Mouse (Mus musculus): ENCODE data around the gene Ptgir. TPM values are rescaled to one million over a fixed set of nuclear protein-coding genes. Genes with fewer than 3 reads are reported as not detected.
"Not testable (repeated sequence)": the region's sequence is repeated elsewhere in the genome, so short reads cannot be mapped to it uniquely, and the experiment has no call there.

Gene Ptgir
- total RNA-seq, 2 experiments from 2014 or later = 0.39 to 2.2 TPM

DNA sequence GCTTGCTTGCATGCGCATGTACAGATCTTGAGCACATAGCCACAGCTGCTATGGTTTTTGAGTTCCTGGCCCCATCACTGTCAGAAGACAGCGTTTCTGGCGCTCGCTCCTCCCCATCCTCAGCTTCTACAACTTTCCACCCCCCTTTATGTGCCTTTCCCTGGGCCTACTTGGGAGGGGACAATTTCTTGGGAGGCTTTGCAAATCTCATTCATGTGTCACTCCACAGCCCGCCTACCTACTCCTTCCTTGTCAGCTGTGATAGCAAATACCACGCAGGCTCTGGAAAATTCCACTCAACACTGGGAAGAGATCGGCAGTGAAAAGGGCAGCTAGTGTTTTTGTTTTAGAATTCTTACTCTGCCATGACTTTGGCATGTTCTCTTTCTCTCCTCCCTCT, 34.0 kb downstream of the Ptgir start:
- no peak for DNase-seq (ENCODE audit: low spot score)

DNA sequence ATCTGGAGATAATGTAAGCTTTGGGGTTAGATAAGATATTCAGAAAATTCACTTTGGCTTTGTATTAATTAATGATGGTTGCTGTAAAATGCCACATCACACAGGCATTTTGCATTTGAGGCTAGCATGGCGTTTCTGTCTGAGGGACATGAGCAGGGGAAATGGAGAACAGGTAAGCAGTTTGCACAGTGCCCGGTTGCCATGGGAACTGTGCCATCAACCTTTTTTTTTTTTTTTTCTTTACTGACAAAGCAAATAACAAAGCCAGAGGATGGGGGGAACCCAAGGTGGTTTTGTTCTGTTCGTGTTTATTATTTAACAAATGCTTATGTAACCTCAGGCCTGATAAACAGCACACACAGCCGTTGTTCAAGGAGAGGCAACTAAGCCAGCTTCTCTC, 36.6 kb downstream of the Ptgir start:
- DNase-seq (ENCODE audit: low spot score) = no peak

DNA sequence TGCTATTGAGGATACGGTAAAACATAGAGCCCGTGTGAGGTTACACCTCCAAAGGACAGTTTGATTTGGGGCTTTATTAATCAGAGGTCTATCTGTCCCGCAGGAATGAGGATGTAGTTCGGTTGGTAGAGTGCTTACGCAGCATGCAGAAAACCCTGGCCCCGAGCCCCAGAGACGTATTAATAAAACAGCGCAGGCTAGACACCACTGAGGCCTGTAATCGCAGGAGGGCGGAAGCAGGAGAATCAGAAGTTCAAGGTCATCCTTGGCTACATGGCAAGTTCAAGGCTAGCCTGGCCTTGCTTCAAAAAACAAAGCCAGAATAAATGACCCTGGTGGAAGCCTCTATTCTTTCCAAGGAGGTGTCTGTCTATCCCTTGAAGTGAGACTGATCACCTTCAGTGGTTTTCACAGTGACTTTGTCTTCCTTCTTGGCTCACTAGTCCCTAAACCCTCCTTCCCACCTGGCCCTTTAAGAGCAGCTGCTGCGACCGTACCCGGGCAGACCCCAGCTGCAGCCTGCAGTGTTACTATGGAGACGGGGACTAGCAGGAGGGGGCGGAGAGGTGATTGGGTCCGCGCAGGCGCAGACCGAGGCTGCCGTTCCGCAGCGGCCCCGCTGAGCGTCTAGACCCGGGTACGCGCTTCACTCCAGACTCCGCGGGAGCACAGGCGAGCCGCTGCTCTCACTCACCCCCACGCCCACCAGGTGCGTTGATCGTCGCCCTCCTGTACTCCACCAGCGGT, 37.9 kb downstream of the Ptgir start, which contains the start of gene Pnmal2:
Pnmal2 (plus strand) TSS at position 622 of the 747 bp plus-strand sequence.
- no peak for DNase-seq (ENCODE audit: low spot score)

DNA sequence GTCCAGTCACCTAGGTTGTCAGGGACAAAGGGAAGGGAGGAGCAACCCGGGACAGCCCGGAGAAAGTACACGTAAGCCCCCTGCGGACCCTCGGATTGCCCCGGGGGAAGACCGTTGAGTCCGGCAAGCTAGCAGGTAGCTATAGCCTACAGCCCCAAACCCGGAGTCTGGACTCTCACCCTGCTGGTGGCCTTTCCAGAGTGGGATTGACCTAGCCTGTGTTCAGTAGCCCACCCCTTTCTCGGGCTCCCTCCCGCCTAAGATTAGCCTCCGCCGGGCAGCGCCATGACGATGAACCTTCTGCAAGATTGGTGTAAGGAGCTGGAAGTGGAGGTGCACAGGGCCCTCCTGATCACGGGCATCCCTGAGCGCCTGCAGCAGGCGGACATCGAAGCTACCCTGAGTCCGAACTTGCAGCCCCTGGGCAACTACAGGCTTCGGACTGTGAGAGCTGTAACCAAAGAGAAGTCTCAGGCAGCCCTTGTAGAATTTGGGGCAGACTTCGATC, 38.6 kb downstream of the Ptgir start:
- no peak for DNase-seq (ENCODE audit: low spot score)

DNA sequence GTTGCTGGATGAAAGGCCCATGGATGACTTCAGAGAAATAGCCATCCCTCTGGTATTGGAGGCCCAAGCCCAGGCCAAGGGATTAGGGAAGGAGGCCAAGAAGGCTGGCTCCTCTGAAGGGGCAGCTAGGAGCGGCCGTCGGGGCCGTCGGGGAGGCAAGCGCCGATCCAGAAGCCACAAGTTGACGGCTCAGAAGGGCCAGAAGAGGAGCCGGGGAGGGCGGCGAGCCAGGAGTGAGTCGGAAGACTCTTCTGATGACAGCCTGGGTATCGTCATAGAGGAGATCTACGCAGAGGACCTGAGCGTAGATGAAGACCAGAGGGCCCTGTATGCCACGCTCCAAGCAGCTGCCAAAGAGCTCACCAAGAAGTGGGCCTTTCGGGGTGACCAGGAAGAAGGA, 39.1 kb downstream of the Ptgir start:
- DNase-seq (ENCODE audit: low spot score) = no peak

DNA sequence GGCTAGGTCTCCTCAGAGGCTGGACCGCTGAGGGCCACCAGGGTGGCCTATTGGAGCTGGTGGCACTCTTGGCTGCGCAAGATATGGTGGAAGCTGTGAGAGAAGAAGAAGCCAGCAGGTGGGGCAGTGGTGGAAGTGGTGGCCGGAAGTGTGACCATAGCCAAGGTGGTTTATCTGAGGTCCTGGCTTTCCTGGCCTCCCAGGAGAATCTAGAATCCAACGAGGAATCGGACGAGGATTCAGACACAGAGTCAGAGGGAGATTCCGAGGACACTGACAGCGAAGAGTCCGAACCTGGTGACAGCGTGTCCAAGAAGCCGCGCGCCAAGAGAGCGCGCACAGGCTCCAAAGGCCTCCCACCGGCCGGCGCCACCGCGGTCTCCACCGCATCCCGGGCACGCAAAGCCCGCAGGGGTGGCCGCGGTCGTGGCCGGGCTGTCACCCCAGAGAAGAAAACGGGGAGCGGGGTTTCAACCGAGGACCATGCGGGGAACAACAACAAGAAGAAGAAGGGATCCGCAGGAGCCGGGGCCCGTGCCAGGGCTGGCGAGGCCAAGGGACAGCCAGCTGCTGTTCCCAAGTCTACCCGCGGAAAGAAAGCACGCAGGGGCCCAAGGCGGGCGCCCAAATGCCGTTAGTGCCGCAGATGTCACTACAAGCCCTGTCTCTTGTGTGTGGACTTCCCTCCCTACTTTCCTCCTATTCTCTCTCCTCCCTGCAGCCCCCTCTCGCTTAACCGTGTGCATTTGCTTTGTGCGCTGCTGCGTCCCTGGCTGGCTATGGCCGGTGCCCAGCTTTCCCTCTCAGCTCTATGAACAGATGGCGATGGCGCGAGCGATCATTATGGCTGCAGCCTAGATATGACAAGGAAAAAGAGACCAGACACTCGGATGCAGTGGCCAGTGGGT, 40.4 kb downstream of the Ptgir start:
- no peak for DNase-seq (ENCODE audit: low spot score)

DNA sequence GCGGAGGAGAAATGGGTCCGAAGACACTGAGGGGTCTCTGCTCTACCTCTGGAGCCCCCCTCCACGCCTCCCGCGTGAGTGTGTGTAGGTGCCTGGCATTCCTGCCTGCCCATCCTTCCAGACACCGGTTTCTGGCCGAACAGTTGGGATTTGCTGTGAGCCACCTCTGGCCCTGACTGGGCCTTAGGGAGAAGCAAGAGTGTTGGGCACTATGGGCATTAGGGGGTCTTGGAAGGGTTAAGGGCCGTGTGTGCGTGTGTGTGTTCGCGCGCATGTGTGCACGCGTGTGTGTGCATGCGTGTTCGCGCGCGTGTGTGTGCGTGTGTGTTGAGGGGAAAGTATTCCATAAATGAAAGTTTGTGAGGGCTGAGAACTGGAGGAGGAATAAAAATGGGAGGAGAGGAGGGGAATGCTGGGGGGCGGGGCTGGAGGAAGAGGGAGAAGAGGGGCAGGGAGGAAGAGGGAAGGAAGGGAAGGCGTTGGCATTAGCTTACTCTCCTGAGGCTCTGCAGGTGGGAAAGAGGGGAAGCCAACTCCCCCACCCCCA, 41.1 kb downstream of the Ptgir start:
- DNase-seq (ENCODE audit: low spot score) = no peak

DNA sequence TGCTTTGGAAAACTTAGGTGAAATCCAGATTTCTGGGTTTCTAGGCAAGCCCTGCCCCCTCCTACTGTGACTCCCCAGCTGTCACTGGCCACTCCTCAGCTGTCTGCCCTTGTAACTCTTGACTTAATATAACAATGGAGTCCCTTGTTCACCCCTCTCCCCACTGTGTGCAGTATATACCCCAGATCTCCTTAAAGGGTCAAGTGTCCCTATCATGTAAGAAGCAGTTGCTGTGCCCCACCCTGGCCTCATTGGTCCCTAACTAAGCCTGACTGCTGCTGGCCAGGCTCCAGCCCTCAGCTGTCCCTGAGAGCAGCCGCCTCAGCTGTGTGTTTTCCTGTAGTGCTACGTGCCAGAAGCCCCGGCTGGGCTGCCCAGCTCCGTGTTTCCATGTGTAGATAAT, 41.7 kb downstream of the Ptgir start:
- no peak for DNase-seq (ENCODE audit: low spot score)

DNA sequence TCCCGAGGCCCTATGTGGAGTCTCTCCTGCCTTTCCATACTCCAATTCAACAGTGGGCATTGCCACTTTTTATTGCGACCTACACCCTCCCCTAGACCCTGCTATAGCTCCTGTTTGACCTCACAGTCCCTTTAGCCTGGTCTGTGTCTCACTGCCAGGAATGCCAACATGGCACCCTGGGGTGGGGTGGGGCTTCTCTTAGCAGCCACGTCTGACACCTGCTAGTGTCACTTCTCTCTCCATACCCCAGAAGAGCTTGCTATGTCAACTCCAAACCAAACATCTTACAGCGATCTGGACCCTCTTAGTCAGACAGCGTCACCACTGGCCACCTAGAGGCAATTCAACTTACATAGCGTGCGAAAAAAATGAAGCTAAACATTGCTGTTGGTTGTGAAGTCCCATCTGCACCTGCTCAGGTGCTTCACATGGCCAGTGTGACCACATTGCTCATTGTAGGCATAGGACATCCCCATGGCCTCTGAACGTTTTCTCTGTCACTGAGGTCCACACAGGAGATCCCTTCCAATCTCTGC, 42.7 kb downstream of the Ptgir start:
- no peak for DNase-seq (ENCODE audit: low spot score)

DNA sequence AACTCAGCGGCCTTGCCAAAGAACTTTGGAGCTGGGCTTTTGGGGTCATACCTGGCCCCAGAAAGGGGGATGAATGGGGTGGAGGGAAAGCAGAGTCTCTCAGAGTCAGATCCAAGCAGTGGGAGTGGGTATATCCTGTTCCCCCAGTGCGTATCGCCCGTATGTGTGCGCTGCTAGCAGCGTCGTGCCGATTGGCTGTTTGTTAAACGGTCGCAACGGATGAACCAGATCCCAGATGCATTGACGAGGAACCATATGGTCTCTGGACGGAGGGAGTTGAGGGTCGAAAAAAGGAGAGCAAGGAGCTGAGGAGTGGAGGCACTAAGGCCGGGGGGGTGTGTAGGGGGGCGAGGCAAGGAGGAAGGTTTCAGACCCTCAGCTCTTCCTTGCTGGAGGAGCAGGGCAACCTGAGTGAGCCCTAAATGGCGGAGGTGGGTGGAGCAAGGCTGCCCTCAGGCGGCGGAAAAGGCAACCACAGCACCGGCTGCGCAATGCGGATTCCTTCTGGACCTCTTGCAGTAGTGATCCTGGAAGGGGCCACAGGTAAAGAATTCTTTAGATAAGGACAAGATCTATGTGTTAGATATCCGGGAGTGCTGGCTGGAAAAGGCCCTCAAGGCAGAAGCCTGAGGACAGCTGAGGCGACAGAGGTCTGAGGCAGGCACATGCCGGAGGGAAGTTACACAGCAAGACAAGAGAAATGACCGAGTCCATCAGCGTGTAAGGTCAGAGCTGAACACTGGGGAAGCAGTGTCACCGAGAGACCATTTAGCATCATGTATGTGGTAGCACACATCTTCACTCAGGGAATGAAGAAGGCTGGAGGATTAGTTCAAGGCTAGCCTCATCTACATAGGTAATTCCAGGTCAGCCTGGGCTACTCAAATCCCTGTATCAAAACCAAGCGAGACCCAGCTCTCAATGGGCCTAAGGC, 43.9 kb downstream of the Ptgir start:
- peak; percentile 69 for DNase-seq (ENCODE audit: low spot score)

DNA sequence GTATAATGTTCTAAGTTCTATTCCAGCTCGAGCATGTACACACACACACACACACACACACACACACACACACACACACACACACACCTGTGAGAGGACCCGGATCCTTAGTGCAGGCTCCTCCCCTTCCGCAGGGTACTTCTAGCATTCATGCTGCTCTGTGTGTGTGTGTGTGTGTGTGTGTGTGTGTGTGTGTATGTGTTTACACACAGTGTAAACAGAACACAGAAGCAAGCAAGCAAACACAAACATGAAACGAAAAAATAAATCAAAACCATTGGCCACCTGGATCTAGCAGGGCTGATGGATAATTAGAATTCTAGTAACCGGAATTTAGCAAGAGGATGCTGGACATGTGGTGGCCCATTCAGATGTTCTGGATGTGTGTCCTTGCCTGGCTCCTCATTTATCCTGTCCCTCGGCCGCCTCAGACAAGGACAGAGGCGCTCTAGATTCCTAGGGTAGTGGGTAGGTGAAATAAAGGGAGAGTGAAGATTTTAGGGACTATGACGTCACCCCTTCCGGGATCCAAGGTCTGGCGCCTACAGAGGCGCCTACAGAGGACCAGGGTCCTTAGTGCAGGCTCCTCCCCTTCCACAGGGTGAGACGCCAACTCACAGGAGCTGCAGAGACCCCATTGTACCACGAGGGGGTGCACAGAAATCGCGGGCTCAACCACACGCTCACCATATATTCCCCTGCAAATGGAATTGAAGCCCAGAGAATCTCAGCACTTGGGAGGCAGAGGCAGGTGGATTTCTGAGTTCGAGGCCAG, 44.8 kb downstream of the Ptgir start:
- peak; percentile 78 for DNase-seq (ENCODE audit: low spot score)

DNA sequence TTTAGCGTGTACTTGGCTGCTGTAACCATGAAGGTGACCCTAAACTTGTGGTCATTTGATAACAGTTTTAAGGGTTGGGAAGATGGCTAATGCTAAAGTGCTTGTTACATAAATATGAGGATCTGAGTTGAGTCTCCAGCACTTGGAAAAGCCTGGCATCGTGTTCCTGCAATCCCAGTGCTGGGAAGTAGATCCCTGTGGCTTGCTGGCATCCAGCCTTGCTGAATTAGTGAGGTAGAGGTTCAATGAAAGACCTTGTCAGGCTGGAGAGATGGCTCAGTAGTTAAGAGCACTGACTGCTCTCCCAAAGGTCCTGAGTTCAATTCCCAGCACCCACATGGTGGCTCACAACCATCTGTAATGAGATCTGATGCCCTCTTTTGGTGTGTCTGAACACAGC, 47.5 kb downstream of the Ptgir start:
- not testable (repeated sequence) for DNase-seq (ENCODE audit: low spot score)

DNA sequence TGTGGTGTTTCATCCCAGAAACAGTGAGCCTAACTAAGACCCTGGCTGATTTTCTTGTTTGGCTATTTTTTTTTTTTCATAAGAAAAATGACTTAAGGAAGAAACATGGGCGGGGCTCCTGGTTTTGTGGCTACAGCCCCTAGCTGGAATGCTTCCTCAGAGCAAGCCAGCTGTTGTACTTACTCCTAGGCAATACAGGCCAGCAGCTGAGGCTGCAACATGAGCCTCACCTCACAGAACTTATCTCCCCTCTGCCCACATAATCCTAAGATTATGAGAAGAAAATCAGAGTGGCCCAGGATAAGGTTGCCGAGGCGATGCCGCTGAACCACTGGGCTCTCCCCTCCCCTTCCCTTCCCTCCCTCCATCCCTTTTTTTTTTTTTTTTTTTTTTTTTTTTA, 49.4 kb downstream of the Ptgir start:
- DNase-seq (ENCODE audit: low spot score) = no peak

DNA sequence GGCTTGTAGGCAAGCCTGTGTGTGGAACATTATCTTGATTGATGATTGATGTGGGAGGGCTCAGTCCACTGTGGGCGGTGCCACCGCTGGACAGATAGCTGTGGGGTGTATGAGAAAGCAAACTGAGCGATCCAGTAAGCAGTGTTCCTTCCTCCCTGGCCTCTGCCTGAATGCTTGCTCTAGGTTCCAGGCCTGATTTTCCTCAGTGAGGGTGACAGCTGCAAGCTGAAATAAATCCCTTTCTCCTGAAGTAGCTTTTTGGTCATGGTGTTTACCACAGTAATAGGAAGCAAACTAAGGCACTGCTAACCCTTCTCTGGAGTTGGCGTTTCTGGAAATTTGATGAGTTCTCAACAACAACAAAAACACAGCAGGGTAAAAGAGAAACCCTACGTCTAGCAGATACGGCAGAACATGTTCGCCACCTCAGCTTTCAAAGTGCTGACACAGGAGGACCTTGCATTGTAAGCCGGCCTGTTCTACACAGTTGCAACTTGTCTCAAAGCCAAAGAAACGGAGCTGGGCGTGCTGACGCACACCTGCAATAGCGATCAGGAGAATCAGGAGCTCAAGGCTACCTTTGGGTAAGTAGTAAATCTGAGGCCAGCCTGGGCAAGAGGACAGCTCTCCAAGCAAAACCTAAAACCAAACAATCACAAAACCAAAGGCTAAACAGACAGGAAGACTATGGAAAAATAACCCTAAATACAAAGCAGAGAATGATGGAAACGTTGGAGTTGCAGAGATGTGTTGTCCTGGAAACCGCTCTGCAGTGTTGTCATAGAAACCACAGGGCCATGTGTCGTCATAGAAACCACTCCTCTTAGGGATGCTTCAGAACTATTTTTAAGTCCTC, 50.3 kb downstream of the Ptgir start:
- DNase-seq (ENCODE audit: low spot score) = no peak

DNA sequence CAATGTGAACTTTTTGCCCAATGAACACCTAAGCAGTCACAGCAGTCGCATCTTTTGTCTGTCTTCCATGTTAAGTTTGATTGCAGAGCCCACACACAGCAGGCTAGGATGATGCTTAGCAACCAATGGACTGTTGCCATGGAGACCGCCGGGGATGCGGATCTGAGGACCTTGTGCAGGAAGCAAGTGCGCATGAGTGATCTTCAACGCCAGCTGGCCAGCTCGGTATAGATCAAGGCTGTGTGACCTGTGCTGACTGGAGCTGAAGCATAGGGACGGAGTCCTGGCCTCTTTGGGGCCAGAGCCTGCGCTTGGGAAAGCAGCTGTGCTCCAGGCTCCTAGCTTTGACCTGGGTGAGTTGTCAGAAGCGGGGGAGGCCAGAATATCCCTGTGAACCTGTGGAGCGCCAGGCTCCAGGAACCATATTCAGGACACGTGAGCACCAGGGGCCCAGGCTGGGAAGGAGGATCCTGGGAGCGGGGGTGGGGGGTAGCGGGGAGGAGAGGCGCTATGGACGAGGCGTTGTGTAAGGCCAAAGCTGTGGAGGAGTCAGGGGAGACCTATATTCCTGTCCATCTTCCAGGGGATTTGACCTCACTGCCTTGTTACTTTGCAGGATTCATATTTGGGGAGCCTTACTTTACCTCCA, 53.4 kb downstream of the Ptgir start, which contains the start of gene Pnmal1:
Pnmal1 (plus strand) TSS at position 141 of the 649 bp plus-strand sequence.
- DNase-seq (ENCODE audit: low spot score) = no peak
